Mouse (Mus musculus) fibroblast of lung, adult 2 months (primary cell): ENCODE data around the gene Mad1l1.

Experiments
- DNase-seq: peaks from one replicate; pipeline ENCODE4 v3.0.0-alpha.2; 2011; ENCODE audit warnings: low read depth

The Mad1l1 gene

DNA sequence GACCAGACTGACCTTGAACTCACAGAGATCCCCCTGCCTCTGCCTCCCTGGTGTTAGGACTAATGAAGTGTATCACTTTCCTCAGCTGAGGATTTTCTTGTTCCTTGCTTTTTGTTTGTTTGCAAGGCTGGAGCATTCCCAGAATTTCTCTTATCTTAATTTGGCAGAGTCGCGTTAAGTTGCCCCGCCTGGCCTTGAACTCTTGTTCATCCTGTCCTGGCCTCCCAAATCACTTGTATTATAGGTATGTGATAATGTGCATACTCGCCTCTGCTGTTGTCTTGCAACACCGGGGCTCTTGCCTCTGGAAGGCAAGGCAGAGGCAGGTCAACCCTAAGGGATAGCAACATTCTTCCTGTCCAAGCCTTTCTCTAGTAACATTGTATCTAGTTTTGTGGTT lies 2.7 kb upstream of the Mad1l1 start:
- DNase-seq, result no peak

DNA sequence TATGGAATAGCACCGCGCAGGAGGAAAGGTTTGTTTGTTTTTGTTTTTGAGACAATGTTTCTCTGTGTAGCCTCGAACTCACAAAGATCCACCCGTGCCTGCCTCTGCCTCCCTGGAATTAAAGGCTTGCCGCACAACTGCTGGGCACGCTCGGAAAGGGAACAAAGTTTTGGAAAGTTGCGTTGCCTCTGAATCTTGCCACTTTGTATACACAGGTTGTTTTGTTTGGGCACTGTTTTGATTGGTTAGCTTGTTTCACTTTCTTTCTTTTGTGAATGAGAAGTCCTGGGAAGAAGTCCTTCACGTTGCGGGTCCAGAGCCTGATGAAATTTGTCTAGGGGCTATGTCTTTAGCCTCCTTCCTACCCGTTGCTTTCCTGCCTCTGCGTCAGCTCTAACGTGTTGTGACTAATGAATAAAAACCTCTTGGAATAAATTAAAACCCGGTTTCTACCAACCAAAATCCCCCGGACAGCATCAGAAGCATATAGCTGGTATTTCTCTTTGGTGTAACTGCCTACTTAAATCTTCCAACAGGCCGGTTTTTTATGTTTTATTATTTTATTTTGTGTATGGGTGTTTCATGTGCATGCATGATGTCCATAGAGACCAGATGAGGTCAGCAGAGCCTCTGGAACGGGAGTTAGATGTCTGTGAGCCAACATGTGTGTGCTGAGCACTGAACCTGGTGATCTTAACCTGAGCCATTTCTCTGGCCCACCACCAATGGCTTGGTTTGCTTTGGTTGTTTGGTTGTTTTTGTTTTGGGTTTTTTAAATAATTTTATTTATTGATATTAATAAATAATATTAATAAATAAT lies 614 bp upstream of the Mad1l1 start:
- peak; percentile 24 for DNase-seq

DNA sequence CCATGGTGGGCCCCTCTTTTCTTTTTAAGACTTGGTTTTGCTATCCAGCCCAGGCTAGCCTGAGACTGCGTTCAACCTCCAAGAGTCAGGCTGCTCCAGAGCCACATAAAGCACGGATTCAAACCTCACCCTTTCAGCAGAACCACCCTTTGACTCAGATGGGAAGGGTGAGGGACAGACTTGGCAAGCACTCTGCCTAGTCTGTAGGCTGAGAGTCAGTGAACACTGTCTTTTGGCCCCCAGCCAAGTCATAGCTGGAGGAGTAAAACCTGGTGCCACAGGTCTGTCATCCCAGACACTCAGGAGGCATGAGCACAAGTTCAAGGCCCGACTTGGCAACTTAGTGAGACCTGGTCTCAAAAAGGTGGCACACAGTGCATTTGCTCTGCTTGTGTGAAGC lies 4.6 kb downstream of the Mad1l1 start:
- DNase-seq, result no peak

GRCm38 (mm10) chr5:140307602-140308001 lies 13.8 kb downstream of the Mad1l1 start:
- DNase-seq, result no peak

DNA sequence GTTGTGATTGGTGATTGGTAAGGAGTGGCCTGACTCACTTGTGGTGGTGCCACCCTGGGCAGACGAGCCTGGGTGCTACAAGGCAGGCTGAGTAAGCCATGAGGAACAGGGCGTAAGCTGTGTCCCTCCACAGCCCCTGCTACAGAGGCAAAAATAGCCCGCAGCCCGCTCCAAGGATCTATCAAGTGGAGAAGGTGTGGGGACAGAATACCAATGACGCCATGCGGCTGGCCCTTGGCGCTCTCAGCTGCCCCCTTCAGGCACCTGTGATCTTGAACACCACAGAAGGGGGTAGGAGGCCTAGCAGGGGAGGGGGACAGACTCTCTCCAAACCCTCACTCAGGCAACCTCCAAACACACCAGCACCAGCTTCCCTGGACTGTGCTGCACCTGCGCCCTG lies 15.3 kb downstream of the Mad1l1 start:
- no peak for DNase-seq

DNA sequence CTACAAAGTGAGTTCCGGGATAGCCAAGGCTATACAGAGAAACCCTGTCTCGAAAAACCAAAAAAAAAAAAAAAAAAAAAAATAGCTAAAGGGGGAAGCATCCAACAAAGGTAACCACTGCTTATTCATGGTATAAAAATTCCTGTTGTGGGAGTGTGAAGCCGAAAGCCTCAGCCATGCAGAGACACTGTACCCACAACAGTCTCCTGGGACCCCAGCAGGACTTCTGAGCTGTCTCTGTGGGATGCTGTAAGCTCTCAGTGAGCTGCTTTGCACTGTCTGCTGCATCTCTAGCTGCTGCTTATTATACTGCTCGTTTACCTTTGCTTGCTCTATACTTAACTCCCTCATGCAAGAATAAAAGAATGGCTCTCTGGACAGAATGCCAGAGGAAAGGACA lies 23.1 kb downstream of the Mad1l1 start:
- no peak for DNase-seq

DNA sequence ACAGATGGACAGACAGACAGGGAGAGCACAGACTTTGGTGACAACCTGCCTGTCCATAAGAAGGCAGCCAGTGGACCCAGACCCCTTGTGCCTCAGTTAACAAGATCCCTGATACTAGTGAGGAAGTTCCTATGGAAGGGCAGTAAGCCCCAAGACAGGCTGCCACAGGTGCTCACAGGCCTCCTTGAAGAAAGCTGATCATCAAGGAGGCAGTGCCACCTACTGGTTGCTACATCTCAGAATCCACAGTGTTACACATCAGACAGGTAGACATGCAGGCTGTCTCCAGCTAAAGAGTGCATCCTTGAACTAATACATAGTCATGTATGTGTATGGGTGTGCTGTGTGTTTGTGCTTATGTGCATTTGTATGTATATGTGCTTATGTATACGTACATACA lies 29.2 kb downstream of the Mad1l1 start:
- peak; percentile 34 for DNase-seq

GRCm38 (mm10) chr5:140289161-140289560 lies 32.2 kb downstream of the Mad1l1 start:
- no peak for DNase-seq

GRCm38 (mm10) chr5:140288287-140288686 lies 33.1 kb downstream of the Mad1l1 start:
- DNase-seq, result no peak

GRCm38 (mm10) chr5:140284761-140285160 lies 36.6 kb downstream of the Mad1l1 start:
- DNase-seq, result no peak

DNA sequence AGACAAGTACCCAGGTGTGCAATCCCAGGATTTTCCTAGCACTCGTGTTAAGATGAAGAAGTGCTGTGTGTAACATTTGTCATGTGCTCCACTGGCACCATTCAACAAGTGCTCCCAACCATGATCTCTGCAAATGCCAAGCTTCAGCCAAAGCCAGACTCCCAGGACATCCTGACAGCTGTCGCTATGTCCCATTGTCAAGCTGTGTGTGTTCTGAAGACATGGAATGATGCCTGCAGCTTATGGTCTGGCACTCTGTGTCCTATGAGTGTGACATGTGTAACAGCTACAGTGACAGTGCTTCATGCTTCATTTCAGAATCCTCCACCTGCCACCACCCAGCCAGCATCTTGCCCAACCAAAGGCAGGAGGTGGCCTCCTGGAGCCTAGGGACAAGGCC lies 37.3 kb downstream of the Mad1l1 start:
- DNase-seq, result no peak

DNA sequence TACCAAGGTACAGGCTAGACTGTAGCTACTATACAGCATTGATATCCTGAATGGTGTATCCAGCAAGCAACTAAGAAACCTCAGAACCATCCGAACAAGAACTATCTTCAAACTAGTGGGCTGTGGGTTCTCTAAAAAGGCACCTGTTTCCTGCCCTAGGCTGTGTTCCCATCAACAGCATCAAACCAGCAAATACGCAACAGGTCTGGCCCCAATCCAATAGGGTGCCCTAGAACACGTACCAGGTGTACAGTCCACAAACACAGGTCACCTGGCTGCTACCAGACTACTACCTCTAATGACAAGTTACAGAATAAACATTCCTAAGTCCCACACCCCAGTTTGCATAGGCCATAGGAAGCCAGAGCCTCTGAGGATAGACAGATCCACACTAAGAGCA lies 38.5 kb downstream of the Mad1l1 start:
- no peak for DNase-seq

DNA sequence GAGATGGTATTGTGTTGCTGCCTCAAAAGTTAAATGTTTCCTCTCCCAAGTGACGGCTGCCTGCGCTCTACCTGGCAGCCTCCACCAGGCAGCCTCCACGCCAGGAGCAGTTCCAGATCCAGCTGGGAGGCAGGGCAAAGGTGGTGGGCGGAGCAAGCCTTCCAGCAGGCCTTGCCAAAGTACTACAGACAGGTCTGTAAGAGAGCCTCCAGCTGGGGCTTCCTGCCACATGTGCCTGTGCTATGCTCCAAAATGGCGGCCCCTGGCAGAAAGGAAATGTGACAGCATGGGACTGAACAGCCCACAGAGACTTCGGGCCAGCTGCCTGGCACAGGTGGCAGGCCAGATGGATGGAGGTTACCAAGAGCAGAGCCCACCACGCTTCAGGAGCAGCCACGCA lies 39.0 kb downstream of the Mad1l1 start:
- DNase-seq, result no peak

GRCm38 (mm10) chr5:140280205-140280604 lies 41.1 kb downstream of the Mad1l1 start:
- no peak for DNase-seq

- no peak for DNase-seq
These were observed 44.6 kb downstream of the Mad1l1 start for GRCm38 (mm10) chr5:140276779-140277178.

DNA sequence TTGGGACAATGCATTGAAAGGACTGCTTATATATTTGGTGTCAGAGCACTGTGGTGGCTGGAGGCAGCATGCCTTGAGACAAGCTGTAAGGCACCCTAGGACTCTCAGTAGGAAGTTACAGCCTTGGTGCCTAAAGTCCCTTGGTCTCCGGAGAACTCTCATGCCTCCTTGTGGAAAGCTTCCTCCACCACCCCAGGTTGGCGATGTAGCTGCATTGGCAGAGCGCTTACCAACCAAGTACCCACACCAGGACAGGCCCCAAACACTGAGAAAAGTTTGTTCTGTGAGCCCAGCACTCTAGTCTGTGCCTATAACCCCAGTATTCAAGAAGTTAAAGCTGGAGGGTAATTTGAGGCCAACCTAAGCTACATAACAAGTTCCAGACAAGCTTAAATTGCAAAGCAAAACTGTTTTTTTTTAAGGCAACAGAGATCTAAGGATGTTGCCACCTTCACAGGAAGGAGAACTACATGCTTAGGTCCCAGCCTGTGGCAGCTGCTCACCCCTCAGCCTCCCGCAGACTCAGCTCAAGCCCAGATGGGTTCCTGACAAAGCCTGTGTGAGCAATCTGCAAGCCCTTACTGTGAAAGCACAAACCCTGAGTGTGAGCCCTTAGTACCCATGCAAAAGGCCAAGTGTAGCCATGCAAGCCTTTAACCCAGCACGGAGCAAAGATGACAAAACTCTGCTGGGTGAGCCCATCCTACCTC lies 50.2 kb downstream of the Mad1l1 start:
- no peak for DNase-seq

DNA sequence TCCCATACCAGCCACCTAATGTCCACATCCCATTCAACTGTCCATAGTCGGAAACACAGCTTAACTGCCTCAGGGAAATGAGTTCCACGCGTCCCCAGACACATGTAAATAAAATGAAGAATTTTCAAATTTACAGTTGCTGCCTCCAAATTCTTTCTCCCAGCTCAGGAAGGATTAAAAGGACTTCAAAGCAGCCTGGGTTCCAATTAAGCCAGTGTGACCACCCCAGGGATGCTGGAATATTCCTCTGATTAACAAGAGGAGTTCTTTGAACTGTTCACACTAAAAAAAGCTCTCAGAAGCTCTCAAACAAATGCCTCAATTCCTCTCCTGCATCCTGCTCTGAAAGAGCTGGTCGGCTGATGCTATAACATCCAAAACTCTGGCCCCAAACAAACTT lies 53.0 kb downstream of the Mad1l1 start:
- no peak for DNase-seq

DNA sequence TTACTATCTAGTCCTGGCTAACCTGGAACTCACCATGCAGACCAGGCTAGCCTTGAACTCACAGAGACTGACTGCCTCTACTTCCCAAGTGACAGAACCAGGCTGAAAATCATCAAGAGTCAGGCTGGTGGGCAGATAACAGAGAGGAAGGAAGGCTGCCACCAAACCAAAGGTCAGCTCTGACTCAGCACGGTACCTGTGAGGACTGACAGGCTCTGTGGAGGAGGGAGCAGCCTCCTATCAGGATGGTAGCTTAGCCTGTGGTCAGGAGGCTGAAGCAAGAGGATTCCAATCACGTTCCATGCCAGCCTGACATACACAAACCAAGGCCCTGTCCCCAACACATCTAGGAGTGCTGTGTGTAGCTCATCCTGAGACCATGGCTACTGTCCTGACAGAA lies 54.3 kb downstream of the Mad1l1 start:
- no peak for DNase-seq

DNA sequence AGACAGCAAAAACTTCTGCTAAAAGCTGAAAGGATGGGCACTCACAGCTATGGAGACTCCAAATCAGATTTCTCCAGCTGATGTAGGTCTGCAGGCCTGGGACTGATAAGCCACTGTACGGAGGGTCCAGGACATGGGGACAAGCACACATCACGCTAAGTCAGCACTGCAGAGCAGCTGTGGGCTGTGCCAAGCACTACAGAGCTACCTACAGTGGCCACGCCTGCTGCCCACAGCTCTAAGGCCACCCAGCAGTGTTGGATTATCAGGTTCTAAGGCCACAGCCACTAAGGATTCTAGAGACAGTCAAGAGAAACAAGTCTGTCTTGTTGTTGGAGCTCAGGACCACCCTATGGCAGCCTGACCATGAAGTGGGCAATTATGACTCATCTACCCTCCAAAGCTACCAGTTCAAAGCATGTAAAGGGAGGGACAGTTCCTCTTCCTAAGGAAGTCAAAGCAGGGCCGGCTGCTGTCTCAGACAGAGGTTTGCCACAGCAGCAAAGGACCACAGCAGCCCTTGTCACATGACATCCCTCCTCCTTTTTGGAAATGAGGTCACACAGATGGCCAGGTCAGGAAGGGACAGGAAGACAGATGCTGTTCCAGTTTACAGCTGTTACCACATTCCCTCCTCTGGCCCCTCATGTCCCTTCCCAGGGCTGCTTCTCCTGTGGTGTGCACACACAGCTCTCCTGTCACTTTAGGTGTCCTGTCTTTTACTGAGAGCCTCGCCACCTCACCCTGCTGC lies 56.4 kb downstream of the Mad1l1 start:
- DNase-seq, result no peak

- DNase-seq, result no peak
These were observed 57.3 kb downstream of the Mad1l1 start for GRCm38 (mm10) chr5:140263754-140264749.

DNA sequence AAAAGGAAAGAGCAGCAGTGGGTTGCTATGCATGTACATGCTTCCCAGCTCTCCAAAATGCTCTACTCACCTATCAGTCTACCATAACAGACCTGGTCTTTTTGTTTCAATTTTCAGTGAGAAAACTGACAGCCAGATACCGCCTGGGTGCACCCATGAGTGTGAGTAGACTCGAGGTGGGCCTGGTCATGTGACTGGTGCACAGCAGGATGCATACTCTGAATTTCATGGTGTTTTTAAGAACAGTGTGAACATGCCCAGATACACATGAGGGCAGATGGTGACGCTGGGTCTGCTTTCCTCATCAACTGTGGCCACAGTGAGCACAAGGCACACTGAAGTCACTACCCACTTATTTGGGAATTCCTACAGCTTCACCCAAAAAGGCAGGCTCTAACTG lies 59.0 kb downstream of the Mad1l1 start:
- DNase-seq, result no peak

GRCm38 (mm10) chr5:140261313-140261712 lies 60.0 kb downstream of the Mad1l1 start:
- no peak for DNase-seq
